Mouse (Mus musculus) MEL (cell line): Measurements from ENCODE around the gene Lrrk1.

Experiments
- CTCF ChIP-seq, 3 experiments: IDR thresholded peaks in 2 of 3; conservative IDR thresholded peaks in 1 of 3; 2 replicates each; pipeline ENCODE4 v1.5.1; 2011 to 2012; ENCODE audit warnings: low read length in 3 of 3, low read depth in 2 of 3, mild to moderate bottlenecking in 2 of 3, improper control_type of control experiment in 1 of 3, inconsistent platforms in 1 of 3, mixed read lengths in 1 of 3, moderate library complexity in 1 of 3; ENCODE audit not compliant: control insufficient read depth in 1 of 3, insufficient read depth in 1 of 3, poor library complexity in 1 of 3, severe bottlenecking in 1 of 3
- ETS1 ChIP-seq: IDR thresholded peaks from 2 replicates; pipeline ENCODE4 v1.6.1; 2012; ENCODE audit warnings: low read depth, mild to moderate bottlenecking, inconsistent platforms, low read length, improper control_type of control experiment, moderate library complexity
- MAZ ChIP-seq: IDR thresholded peaks from 2 replicates; pipeline ENCODE4 v1.6.1; 2012; ENCODE audit warnings: low read depth, mild to moderate bottlenecking, inconsistent platforms, low read length, improper control_type of control experiment
- POLR2A ChIP-seq, 2 experiments: IDR thresholded peaks; 2 replicates each; pipeline ENCODE4 v1.6.1; 2011 to 2012; ENCODE audit warnings: low read length in 2 of 2, mild to moderate bottlenecking in 2 of 2, control low read depth in 1 of 2, improper control_type of control experiment in 1 of 2, low read depth in 1 of 2, moderate library complexity in 1 of 2; ENCODE audit not compliant: control insufficient read depth in 1 of 2, insufficient read depth in 1 of 2, poor library complexity in 1 of 2

DNA sequence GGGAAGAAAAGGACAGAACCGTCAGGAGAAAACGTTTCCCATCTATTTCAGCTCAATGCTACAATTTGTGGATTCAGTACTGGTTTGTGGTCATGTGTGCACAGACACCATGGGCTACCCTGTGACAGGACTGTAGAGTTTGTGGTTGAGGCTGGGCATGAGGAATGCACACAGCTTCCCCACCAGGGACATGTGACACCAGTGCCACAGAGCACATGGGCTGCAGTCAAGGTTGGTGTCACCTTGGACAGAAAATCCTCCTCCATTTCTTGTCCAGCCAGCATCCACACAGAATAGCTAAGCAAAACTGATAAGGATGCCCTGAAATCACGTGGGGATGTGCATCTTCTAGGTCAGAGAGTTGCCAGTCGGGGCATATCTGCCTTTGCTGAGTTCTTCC lies 16.7 kb upstream of the Lrrk1 start:
- TF ChIP-seq MAZ = no peak
- TF ChIP-seq CTCF (IDR thresholded peaks at IDR 0.05 in 2 of 3, conservative IDR thresholded peaks at IDR 0.05 in 1 of 3; ENCODE audit: control insufficient read depth in 1 of 3, insufficient read depth in 1 of 3, low read depth in 2 of 3, low read length in 3 of 3, poor library complexity in 1 of 3, severe bottlenecking in 1 of 3) = no peak
- TF ChIP-seq ETS1 = no peak
- no peak for TF ChIP-seq POLR2A (IDR thresholded peaks at IDR 0.05; ENCODE audit: control insufficient read depth in 1 of 2, insufficient read depth in 1 of 2, low read depth in 1 of 2, low read length in 2 of 2, poor library complexity in 1 of 2)
